Comparison of ENCODE assay signal across 21 mouse cellular contexts in genomic region chr14:60072496-60072895, GRCm38 (mm10).
DNase-seq lines count a peak whose midpoint lies in the region; ATAC-seq lines count a peak whose summit lies in the region.
"Had no signal": no experiment of that assay in that cellular context is flagged by ENCODE, and none has a peak within 500 bp of the region (broad histone marks: within the 10 kb centered on the region; RNA-seq: fewer than 3 reads in every experiment).

No protein-coding gene starts in this region.

- DNase-seq in thymus, postnatal 14 days = peak; percentile 14
- no peak for DNase-seq in thymus, postnatal 10 days (ENCODE audit: low spot score in 2 of 2)
- DNase-seq in CD8-positive naive resting alpha-beta T cell, adult 2 months (ENCODE audit: low read depth in 2 of 2, low spot score in 2 of 2) = peak; percentile 26 to 54
- DNase-seq in yolk sac, embryonic 10.5 days (ENCODE audit: low spot score) = peak; percentile 12
- no peak for DNase-seq in embryo, embryonic 10.5 days (ENCODE audit: low spot score)
- no peak for DNase-seq in ovary, adult 18-20 months (ENCODE audit: low spot score)
- DNase-seq: adrenal gland, adult 8-10 months; cerebellum, adult 9-10 months; forebrain, postnatal 0 days; gastrocnemius, postnatal 36 days; heart, postnatal 36 days; kidney, adult 9 months; kidney, postnatal 14 days; liver; midbrain, embryonic 14.5 days; right cerebral cortex, adult 18-20 months; right cerebral cortex, postnatal 4 days had no signal

- ATAC-seq in megakaryocyte, adult 5-6 weeks (ENCODE audit: poor library complexity, severe bottlenecking) = peak; percentile 35
- ATAC-seq: forebrain, postnatal 0 days; intestine, embryonic 16.5 days; lung, postnatal 0 days; Patski had no signal

Comparison
In these comparisons a context has a peak if more than half of its experiments do, and no peak if none do; other contexts are left out.
1. DNase-seq: peak in thymus, postnatal 14 days (single experiment), CD8-positive naive resting alpha-beta T cell, adult 2 months (2 of 2) and yolk sac, embryonic 10.5 days (single experiment); none in thymus, postnatal 10 days (0 of 2), embryo, embryonic 10.5 days (single experiment) and ovary, adult 18-20 months (single experiment).